Mouse (Mus musculus) brain, embryonic 14.5 days (tissue): ENCODE results near the gene Pigo.

Experiments
- CTCF ChIP-seq: fragments of 200-500 bp; IDR thresholded peaks from 2 replicates; pipeline ENCODE4 v1.5.1; 2012; ENCODE audit warnings: inconsistent platforms, mild to moderate bottlenecking, moderate library complexity, borderline replicate concordance; ENCODE audit not compliant: insufficient read depth, insufficient read length; ENCODE audit errors: extremely low read depth
- POLR2A ChIP-seq: fragments of 200-500 bp; IDR thresholded peaks from 2 replicates; pipeline ENCODE4 v1.6.1; 2012; ENCODE audit warnings: mild to moderate bottlenecking, inconsistent platforms, borderline replicate concordance; ENCODE audit not compliant: poor library complexity, insufficient read depth, insufficient read length, severe bottlenecking; ENCODE audit errors: extremely low read depth

DNA sequence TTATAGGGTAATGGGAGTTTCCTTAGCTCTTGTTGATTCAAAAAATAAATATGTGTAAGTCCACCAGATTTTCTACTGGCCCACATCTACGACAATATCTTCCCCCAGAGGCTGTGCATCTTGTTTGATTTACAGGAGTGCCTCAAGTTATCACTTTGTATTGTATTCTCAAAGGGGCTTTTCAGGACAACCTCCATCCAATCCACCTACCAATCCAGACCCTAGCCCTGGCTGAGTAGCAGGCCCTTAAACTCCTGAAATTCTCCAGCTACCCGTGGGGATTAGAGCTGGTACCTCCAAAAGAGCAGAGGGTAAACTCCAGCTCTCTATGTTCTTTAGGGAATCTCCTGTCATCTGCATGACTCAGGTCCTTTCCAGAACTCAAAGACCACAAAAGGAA, 27.6 kb downstream of the Pigo start:
- no peak for TF ChIP-seq CTCF
- TF ChIP-seq POLR2A, result no peak
